Mouse (Mus musculus) adrenal gland, adult (tissue): ENCODE results near the gene St8sia1.
A peak's percentile ranks its signal among the peaks of the same experiment; 100 is the strongest.

Experiments used
- DNase-seq, 2 experiments: peaks; one replicate each; pipeline ENCODE4 v3.0.0; 2022 to 2023; ENCODE audit warnings: low spot score in 1 of 2; ENCODE audit not compliant: inconsistent age in 2 of 2

Gene St8sia1

GRCm38 (mm10) chr6:142795087-142795486 lies 169.2 kb downstream of the St8sia1 start:
- DNase-seq, result no peak

GRCm38 (mm10) chr6:142793468-142793867 lies 170.8 kb downstream of the St8sia1 start:
- DNase-seq, result no peak

GRCm38 (mm10) chr6:142792241-142792968 lies 171.8 kb downstream of the St8sia1 start:
- no peak for DNase-seq

GRCm38 (mm10) chr6:142789736-142790135 lies 174.5 kb downstream of the St8sia1 start:
- no peak for DNase-seq

- peak in 1 of 2 experiments; percentile 29 for DNase-seq
Observed at GRCm38 (mm10) chr6:142788042-142788987, 175.9 kb downstream of the St8sia1 start.

- no peak for DNase-seq
Observed at GRCm38 (mm10) chr6:142786106-142786505, 178.1 kb downstream of the St8sia1 start.

- DNase-seq, result peak; percentile 27 to 82
Observed at GRCm38 (mm10) chr6:142785343-142785742, 178.9 kb downstream of the St8sia1 start.

GRCm38 (mm10) chr6:142781286-142781685 lies 183.0 kb downstream of the St8sia1 start:
- DNase-seq, result no peak

- DNase-seq, result no peak
Observed at GRCm38 (mm10) chr6:142780574-142781033, 183.6 kb downstream of the St8sia1 start.

- DNase-seq, result no peak
Observed at GRCm38 (mm10) chr6:142779812-142780573, 184.3 kb downstream of the St8sia1 start.

GRCm38 (mm10) chr6:142779045-142779811 lies 185.0 kb downstream of the St8sia1 start:
- DNase-seq, result peak in 1 of 2 experiments; percentile 59

GRCm38 (mm10) chr6:142776935-142777334 lies 187.3 kb downstream of the St8sia1 start:
- no peak for DNase-seq

GRCm38 (mm10) chr6:142773566-142773965 lies 190.7 kb downstream of the St8sia1 start:
- no peak for DNase-seq

GRCm38 (mm10) chr6:142771643-142772042 lies 192.6 kb downstream of the St8sia1 start:
- no peak for DNase-seq
